Mouse (Mus musculus): ENCODE data around the gene Slc25a1. TPM values are rescaled to one million over a fixed set of nuclear protein-coding genes. Genes with fewer than 3 reads are reported as not detected.

Slc25a1 gene
- polyA plus RNA-seq, 1 experiment from 2014 or later, result 118 TPM

DNA sequence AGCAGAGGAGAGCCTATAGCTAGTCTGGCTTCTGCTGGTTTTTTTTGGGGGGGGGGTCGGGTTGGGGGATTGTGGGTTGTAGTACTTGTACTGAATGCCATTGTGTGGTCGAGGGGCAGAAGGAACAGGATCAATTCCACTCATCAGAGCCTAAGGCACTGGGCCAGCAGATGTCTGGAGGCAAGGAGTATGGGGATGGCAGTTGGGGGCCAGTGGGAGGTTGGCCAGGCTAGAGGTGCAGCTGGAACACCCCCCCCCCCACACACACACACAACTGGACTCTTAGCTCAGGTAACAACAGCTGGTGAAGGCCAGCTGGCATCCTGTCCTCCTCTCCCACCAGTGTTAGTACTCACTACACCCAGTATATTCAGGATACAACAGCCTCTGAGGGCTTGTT, 1.2 kb upstream of the Slc25a1 start:
- H3K9ac ChIP-seq (ENCODE audit: low read depth, low read length), result no peak overlapping the region
- H3K27me3 ChIP-seq (ENCODE audit: control insufficient read depth, insufficient read depth, low read length), result no peaks in the 10 kb centered on the region
- no peak overlapping the region for H3K4me2 ChIP-seq (replicated peaks; ENCODE audit: low read depth, low read length)
- ATAC-seq (ENCODE audit: low FRiP score) (peak; percentile 6; the same call in 1 of the 2 replicates), DNase-seq (ENCODE audit: low spot score) (no peak)
- H3K9me3 ChIP-seq (ENCODE audit: control insufficient read depth, low read length), result no peaks in the 10 kb centered on the region
- no peaks in the 10 kb centered on the region for H3K36me3 ChIP-seq (ENCODE audit: control insufficient read depth, insufficient read depth, low read length)
- WGBS, result 6% methylated on average over 2 of the region's 2 CpGs
- peak overlapping the region; percentile 65; the same call in 1 of the 2 replicates for H3K27ac ChIP-seq (ENCODE audit: low read depth, low read length)
- H3K4me3 ChIP-seq (ENCODE audit: low read depth, low read length), result no peak overlapping the region
- peaks cover 5% of the 10 kb centered on the region for H3K4me1 ChIP-seq (replicated peaks; ENCODE audit: control insufficient read depth, insufficient read depth, low read length)

DNA sequence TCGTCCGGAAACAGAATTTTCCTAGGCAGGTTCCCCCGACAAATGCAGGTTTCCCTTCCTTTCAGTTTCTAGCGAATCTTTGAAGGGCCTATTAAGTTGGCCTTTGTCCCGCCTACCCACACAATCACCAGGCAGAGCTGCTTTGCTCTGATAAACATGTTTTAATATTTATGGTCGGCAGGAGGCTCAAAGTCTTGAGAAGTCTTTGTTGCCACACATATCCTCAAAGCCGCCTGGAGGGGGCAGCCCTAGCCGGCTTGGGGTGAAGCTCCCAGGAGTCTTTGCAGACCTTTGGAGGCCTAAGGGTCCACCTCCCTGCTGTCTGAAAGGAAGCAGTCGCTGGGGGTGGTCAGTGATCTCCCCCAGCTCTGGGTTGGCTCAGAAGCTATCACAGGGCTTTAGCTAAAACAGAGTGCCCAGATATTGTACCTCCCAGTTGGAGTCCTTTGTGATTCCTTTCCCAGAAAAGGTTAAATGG, 647 bp upstream of the Slc25a1 start:
- H3K4me3 ChIP-seq (ENCODE audit: low read depth, low read length), result peak overlapping the region; percentile 88
- DNase-seq (ENCODE audit: low spot score) (peak; percentile 81), ATAC-seq (ENCODE audit: low FRiP score) (peak; percentile 49)
- H3K27me3 ChIP-seq (ENCODE audit: control insufficient read depth, insufficient read depth, low read length), result no peaks in the 10 kb centered on the region
- H3K9ac ChIP-seq (ENCODE audit: low read depth, low read length), result peak overlapping the region; percentile 51
- H3K27ac ChIP-seq (ENCODE audit: low read depth, low read length), result peak overlapping the region; percentile 86
- H3K4me1 ChIP-seq (replicated peaks; ENCODE audit: control insufficient read depth, insufficient read depth, low read length), result peaks cover 5% of the 10 kb centered on the region
- WGBS, result 2% methylated on average over 9 of the region's 9 CpGs
- H3K36me3 ChIP-seq (ENCODE audit: control insufficient read depth, insufficient read depth, low read length), result no peaks in the 10 kb centered on the region
- no peaks in the 10 kb centered on the region for H3K9me3 ChIP-seq (ENCODE audit: control insufficient read depth, low read length)
- H3K4me2 ChIP-seq (replicated peaks; ENCODE audit: low read depth, low read length), result peak overlapping the region; percentile 93

DNA sequence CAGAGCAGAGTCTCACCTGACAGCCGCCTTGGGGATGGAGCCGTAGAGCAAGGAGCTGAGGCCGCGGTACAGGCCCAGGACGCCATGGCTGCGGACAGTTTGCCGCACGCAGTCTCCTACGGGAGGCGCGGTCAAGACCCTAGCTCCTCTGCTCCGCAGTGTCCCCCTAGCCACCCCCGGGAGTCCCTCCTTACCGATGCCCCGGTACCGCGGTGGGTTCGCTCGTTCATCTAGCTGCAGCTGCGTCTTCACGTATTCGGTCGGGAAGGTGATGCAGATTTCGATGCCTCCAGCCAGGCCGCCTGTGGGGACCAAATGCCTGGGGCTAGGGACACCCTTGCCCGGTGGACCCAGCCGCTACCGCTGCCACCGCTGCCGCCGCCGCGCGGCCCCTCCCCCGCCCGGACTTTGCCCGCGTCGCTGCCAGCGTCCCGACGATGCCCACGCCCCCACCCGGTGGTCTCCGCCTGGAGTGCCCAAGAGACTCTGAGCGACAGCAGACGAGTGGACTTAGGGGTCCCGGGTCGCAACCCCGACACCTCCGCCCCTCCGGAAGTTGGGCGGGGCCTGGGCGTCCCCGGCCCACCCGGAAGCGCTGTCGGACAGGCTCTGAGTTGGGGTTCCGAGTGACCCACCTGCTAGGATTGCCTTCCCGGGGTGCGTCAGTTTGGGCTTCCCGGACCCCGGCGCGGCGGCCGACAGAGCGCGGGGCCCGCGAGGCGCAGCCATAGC, 502 bp downstream of the Slc25a1 start:
- H3K36me3 ChIP-seq (ENCODE audit: control insufficient read depth, insufficient read depth, low read length), result no peaks in the 10 kb centered on the region
- no peaks in the 10 kb centered on the region for H3K27me3 ChIP-seq (ENCODE audit: control insufficient read depth, insufficient read depth, low read length)
- no peaks in the 10 kb centered on the region for H3K9me3 ChIP-seq (ENCODE audit: control insufficient read depth, low read length)
- H3K9ac ChIP-seq (ENCODE audit: low read depth, low read length), result peak overlapping the region; percentile 51
- under 1% methylated on average over 66 of the region's 72 CpGs for WGBS
- ATAC-seq (ENCODE audit: low FRiP score), result peak; percentile 59
- peak overlapping the region; percentile 88 for H3K4me3 ChIP-seq (ENCODE audit: low read depth, low read length)
- H3K4me1 ChIP-seq (replicated peaks; ENCODE audit: control insufficient read depth, insufficient read depth, low read length), result peaks cover 7% of the 10 kb centered on the region
- H3K4me2 ChIP-seq (replicated peaks; ENCODE audit: low read depth, low read length), result peak overlapping the region; percentile 93
- peak; percentile 74 for DNase-seq (ENCODE audit: low spot score)
- peak overlapping the region; percentile 86 for H3K27ac ChIP-seq (ENCODE audit: low read depth, low read length)

DNA sequence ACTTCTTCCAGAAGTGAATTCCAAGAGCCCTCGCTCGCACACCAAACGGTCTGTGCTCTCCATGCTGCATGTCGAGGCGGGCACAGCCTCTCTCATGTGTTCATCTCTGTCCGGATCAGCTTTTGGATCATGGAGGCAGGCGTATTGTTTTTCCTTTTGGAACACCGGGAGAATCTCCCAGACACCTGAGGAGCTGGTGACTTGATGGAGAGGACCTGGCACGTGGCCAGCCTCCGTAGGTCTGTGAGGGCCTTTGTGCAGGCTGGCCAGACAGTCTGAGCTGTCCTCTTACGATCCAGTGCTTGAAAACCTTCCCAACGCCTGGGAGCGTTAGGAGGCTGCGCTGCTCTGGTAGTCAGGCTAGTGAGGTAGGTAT, 5.9 kb downstream of the Slc25a1 start:
- Histone ChIP-seq H3K4me1 (replicated peaks; ENCODE audit: control insufficient read depth, insufficient read depth, low read length) (peaks cover 13% of the 10 kb centered on the region), H3K9ac (ENCODE audit: low read depth, low read length) (peak overlapping the region; percentile 93), H3K27me3 (ENCODE audit: control insufficient read depth, insufficient read depth, low read length) (peaks cover 7% of the 10 kb centered on the region; the same call in 1 of the 2 replicates), H3K4me3 (ENCODE audit: low read depth, low read length) (peak overlapping the region; percentile 83), H3K27ac (ENCODE audit: low read depth, low read length) (peak overlapping the region; percentile 63), H3K9me3 (ENCODE audit: control insufficient read depth, low read length) (no peaks in the 10 kb centered on the region), H3K36me3 (ENCODE audit: control insufficient read depth, insufficient read depth, low read length) (no peaks in the 10 kb centered on the region), H3K4me2 (replicated peaks; ENCODE audit: low read depth, low read length) (peak overlapping the region; percentile 89)
- no peak for DNase-seq (ENCODE audit: low spot score)
- ATAC-seq (ENCODE audit: low FRiP score), result peak; percentile 38
- WGBS, result 1% methylated on average over 14 of the region's 14 CpGs

DNA sequence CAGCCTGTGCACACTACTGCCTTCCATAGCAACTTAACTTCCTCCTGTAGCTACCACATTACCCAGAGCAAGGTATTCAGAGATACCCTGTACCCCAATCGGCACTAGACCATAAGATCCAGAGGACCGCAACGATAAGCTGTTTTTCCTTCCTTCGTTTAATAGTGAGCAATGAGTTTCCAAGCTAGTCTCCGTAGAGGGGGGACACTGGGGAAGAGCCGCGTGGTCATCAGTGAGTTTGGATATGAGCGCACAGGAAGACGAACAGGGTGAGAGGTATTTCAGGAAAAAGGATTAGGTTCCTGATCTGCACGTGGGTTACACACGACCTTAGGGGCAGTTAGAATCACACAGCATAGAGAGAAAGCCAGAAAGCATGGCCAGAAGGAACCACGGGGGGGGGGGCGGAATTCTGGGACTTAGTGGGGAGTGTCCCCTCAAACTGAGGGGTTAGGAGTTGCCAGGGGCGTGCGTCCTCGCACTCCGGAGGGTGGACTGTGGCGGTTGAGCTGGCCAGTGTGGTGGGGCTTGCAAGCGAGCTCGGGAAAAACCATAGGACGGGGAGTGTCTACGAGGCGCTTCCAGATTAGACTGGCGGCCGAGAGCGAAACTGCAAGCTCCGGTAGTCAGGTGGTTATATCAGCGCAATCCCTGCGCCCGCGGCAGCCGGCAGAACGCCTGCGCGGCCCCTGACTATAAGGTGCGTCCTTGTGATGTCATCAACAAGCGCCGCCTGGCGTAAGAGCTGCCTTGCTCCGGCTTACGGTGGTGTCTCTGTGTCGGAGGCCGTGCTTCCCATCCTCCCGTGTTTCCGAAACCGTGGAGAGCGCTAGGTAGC, 6.5 kb downstream of the Slc25a1 start:
- Histone ChIP-seq H3K9ac (ENCODE audit: low read depth, low read length) (peak overlapping the region; percentile 93), H3K27ac (ENCODE audit: low read depth, low read length) (peak overlapping the region; percentile 63), H3K36me3 (ENCODE audit: control insufficient read depth, insufficient read depth, low read length) (no peaks in the 10 kb centered on the region), H3K27me3 (ENCODE audit: control insufficient read depth, insufficient read depth, low read length) (peaks cover 12% of the 10 kb centered on the region), H3K4me1 (replicated peaks; ENCODE audit: control insufficient read depth, insufficient read depth, low read length) (peaks cover 8% of the 10 kb centered on the region; the same call in 1 of the 2 replicates), H3K4me3 (ENCODE audit: low read depth, low read length) (peak overlapping the region; percentile 83), H3K4me2 (replicated peaks; ENCODE audit: low read depth, low read length) (peak overlapping the region; percentile 89), H3K9me3 (ENCODE audit: control insufficient read depth, low read length) (no peaks in the 10 kb centered on the region)
- DNase-seq (ENCODE audit: low spot score), result peak; percentile 98
- 4% methylated on average over 47 of the region's 47 CpGs for WGBS
- ATAC-seq (ENCODE audit: low FRiP score), result peak; percentile 93

DNA sequence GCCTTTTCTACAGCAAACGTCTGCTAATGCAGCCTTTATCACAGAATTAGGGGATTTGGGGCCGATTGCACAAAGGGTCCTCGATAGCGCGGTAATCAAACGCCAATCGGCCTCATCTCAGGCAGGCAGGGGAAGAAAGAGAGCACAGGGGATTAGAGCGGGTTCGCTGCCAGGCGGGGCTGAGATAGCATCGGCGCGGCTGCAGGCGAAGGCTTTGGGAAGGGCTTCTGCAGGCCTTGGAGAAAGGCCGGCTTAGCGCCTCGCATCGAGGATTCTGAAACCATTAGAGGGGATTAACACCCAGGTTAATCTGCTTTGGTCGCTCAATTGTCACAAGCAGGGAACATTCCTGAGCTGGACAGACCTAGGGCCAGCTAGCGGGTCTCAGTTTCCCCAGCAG, 7.4 kb downstream of the Slc25a1 start:
- no peak overlapping the region for H3K27ac ChIP-seq (ENCODE audit: low read depth, low read length)
- WGBS, result 16% methylated on average over 20 of the region's 20 CpGs
- H3K4me2 ChIP-seq (replicated peaks; ENCODE audit: low read depth, low read length), result no peak overlapping the region
- no peaks in the 10 kb centered on the region for H3K36me3 ChIP-seq (ENCODE audit: control insufficient read depth, insufficient read depth, low read length)
- ATAC-seq (ENCODE audit: low FRiP score) (no peak), DNase-seq (ENCODE audit: low spot score) (peak; percentile 36)
- peak overlapping the region; percentile 21 for H3K9ac ChIP-seq (ENCODE audit: low read depth, low read length)
- H3K9me3 ChIP-seq (ENCODE audit: control insufficient read depth, low read length), result no peaks in the 10 kb centered on the region
- peaks cover 21% of the 10 kb centered on the region for H3K27me3 ChIP-seq (ENCODE audit: control insufficient read depth, insufficient read depth, low read length)
- peaks cover 8% of the 10 kb centered on the region; the same call in 1 of the 2 replicates for H3K4me1 ChIP-seq (replicated peaks; ENCODE audit: control insufficient read depth, insufficient read depth, low read length)
- H3K4me3 ChIP-seq (ENCODE audit: low read depth, low read length), result no peak overlapping the region

DNA sequence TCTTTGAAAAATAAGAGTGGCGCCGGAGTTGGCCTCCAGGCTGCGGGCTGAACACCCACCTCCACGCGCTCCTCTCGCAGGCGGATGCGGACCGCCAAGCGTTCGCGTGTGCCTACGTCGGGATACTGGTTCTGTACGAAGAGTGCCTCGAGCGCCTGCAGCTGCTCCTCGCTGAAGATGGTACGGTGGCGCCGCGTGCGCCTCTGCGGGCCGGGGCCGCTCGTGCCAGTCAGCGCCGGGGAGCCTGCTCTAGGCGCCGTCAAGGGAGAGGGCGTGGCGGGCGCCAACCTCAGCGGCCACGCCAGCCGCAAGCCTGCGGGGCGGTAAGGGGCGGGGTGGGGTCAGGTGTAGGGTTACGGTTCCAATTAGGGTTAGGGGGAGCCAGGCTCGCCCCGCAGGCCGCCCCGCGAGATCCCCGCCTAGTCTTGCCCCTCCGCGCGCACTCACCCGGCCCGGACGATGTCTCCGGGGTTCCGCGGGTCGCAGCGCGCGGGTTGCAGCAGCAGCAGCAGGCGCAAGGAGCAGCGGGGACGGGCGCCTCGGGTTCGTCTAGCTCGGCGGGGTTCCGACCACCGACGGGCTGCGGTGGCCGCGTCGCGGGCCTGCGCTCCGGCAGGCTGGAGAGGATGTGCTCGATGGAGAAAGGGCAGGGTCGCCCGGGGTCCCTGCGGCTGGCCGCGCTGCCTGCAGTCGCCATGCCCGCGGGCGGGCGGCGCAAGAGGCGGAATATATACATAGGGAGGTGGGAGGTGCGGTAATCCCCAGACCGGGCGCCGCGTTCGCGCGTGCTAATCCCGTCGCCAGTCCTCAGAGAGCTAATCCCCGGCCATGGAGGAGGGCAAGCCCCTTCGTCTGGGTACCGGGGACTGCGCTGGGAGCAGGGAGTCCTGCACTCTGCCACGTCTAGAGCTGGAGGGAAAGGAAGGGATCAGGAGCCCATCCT, 13.4 kb downstream of the Slc25a1 start, which contains the start of gene Gsc2:
Gene Gsc2 (minus strand): TSS at position 753 of the 943 bp plus-strand sequence.
- peak within 1 kb of the TSS; percentile 27 for H3K4me3 ChIP-seq (ENCODE audit: low read depth, low read length)
- H3K4me2 ChIP-seq (replicated peaks; ENCODE audit: low read depth, low read length), result peak within 1 kb of the TSS; percentile 54
- no peak; the same call in 1 of the 2 replicates for ATAC-seq (ENCODE audit: low FRiP score)
- H3K27ac ChIP-seq (ENCODE audit: low read depth, low read length), result no peak within 1 kb of the TSS
- H3K36me3 ChIP-seq (ENCODE audit: control insufficient read depth, insufficient read depth, low read length), result no peaks in the 10 kb centered on the region
- H3K9ac ChIP-seq (ENCODE audit: low read depth, low read length), result 0 out of 2 replicates have a peak within 1 kb of the TSS, but pooled peaks have one; percentile 27
- H3K27me3 ChIP-seq (ENCODE audit: control insufficient read depth, insufficient read depth, low read length), result peaks cover 55% of the 10 kb centered on the region
- H3K9me3 ChIP-seq (ENCODE audit: control insufficient read depth, low read length), result no peaks in the 10 kb centered on the region
- peak; percentile 57 for DNase-seq (ENCODE audit: low spot score)
- under 1% methylated on average over 102 of the region's 106 CpGs for WGBS
- peaks cover 6% of the 10 kb centered on the region; the same call in 1 of the 2 replicates for H3K4me1 ChIP-seq (replicated peaks; ENCODE audit: control insufficient read depth, insufficient read depth, low read length)
